Mouse (Mus musculus) T-helper 2 cell (primary cell): Measurements from ENCODE around the gene Lipe.

Source experiments
- in situ Hi-C: fragments of 300-600 bp; cut with MboI, MseI; formaldehyde crosslinking; loops from one replicate; pipeline ENCODE4 v1.15.1; 2025; ENCODE audit warnings: high pct_unique_total_duplicates

Gene Lipe

DNA sequence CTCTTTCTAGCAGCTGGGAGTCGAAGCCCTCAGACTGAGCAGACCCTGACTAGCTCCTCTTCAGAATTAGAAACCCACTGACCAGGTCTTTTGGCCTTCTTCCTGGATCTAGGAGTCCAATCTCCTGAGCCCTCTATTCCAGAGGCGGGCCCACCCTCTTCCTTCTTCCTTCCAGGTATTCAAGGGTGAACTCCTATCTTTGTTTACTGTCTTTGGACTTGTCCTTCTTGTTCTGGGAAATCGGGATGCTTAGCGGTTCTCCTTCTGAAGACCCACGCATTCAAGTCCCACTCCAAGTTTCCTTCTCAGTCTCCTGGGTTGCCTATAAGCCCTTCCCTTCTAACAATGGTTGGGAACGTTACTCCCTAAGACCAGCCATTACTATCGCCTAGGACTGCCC lies 9.6 kb downstream of the Lipe start:
- in situ Hi-C loops = loop anchor here (25.0 kb wide), 1 partner anchor 1948 kb away; the partner anchor contains the start of gene Ltbp4

DNA sequence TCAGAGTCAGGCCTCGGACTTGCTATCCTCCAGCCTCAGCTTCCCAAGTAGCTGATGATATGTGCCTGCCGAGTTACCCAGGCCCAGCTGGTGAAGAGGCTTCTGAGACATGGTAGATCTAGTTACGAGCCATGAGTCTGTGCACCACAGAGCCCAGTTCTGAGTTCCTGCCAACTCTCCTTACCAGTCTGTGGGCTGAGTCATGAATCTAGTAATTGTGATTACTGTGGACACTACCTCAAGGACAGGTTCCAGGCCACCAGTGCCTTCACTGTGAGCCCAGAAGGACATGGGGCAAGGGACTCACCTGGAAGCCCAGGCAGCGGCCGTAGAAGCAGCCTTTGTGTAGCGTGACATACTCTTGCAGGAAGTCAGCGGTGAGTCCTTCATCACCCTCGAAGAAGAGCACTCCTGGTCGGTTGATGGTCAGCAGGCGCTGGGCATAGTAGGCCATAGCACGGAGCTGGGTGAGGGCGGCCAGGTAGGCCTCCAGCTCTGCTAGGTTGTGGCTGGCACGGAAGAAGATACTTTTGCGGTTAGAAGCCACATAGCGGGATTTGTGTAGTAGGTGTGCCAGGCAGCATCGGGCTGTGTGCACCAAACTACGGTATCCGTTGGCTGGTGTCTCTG lies 10.6 kb downstream of the Lipe start:
- in situ Hi-C loops = loop anchor here (25.0 kb wide), 1 partner anchor 1949 kb away; the partner anchor contains the start of gene Ltbp4

DNA sequence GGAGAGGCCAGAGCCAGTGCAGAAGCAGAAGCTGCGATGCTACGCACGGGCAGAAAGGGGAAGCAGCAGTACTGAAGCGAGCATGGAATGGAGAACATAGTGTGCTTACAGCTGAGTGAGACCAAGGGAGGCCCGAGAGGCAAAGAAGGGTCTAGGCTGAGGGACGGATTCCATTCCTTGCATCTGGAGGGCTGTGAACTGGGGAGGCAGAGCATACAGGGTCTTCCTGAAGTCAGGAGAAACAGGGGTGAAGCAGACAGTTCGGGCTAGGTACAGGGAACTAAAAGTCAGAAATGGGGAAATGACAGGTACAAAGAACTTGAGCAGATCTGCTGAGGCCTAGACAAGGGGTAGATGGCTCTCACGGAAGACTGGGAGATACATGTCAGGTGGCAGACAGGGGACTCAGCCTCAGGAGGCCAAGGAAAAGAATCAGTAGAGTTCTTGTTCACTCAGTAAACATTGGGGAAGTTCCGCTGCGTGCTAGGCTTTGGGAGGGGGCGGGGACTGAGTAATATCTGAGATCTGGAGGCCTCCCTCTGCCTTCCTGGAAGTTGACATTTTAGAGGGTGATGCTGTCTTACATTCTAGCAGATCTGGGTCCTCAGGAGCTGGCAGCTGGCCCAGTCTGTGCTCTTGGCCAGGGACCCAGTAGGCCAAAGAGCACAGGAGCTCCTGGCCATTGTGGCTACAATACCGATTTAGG lies 12.5 kb downstream of the Lipe start:
- in situ Hi-C loops = loop anchor here (25.0 kb wide), 1 partner anchor 1951 kb away; the partner anchor contains the start of gene Ltbp4

DNA sequence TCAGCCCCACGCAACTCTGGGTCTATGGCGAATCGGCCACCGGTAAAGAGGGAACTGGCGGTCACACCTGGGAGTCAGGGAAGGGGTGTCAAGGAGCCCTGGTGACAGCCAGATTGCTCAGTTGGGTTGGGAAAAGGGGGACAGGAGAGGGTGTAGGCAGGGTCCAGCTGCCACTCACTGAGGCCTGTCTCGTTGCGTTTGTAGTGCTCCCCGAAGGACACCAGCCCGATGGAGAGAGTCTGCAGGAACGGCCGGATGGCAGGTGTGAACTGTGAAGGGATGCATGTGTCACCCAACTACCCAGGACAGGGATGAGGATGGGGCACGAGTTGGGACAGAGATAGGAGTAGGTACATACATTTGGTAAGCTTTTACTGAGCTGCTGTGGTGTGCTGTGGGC lies 13.3 kb downstream of the Lipe start:
- in situ Hi-C loops = loop anchor here (25.0 kb wide), 1 partner anchor 1952 kb away; the partner anchor contains the start of gene Ltbp4

DNA sequence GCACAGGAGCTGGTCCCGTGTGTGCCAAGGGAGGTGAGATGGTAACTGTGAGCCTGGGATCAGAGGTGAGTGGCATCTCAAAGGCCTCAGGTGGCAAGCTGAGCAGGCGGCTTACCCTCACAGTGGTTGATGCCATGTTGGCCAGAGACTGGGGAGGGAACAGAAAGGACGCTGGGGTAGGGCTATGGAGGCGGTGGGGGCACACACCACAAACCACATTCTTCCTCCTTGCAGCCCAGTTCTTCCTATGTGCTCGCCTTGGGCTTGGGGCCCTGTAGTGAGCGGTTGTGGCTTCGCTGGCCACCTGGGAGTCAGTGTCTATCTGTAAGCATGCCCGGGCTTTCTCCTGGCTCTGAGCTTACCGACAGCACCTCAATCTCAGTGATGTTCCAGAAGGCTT lies 13.7 kb downstream of the Lipe start:
- in situ Hi-C loops = loop anchor here (25.0 kb wide), 1 partner anchor 1952 kb away; the partner anchor contains the start of gene Ltbp4

DNA sequence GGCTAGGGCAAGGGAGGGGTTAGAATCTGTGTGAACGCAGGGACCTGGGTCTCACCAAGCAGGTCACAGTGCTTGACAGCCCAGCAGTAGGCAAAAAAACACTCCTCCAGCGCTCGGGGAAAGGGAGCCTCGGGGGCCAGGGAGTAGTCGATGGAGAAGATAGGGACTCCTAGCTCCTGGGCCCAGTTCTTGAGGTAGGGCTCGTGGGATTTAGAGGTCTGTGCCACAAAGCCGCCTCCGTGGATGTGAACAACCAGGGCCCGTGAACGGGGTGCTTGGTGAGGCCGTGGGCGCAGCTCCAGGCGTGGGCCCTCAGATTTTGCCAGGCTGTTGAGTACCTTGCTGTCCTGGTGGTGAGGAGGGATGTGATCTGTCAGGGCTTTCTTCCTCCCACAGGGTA lies 14.2 kb downstream of the Lipe start:
- in situ Hi-C loops = loop anchor here (25.0 kb wide), 1 partner anchor 1953 kb away; the partner anchor contains the start of gene Ltbp4

DNA sequence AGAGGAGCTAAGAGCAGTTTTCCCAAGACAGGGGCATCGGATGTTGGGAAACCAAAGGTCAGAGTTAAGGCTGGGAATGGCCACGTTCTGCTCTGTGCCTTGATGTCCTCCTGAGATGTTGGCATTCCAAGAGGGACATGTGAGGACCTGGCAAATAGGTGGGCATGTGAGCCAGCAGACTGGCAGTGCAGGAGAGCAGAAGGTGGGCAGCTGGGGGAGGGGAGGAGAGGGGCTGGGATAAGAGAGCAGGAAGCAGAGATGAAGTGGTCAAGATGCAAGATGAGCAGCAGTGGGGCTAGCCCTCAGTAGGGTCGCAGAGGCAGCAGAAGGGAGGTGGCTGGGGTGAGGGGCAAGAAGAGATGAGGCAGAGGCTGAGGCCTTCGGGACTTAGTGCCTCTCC lies 14.6 kb downstream of the Lipe start:
- in situ Hi-C loops = loop anchor here (25.0 kb wide), 1 partner anchor 1953 kb away; the partner anchor contains the start of gene Ltbp4

DNA sequence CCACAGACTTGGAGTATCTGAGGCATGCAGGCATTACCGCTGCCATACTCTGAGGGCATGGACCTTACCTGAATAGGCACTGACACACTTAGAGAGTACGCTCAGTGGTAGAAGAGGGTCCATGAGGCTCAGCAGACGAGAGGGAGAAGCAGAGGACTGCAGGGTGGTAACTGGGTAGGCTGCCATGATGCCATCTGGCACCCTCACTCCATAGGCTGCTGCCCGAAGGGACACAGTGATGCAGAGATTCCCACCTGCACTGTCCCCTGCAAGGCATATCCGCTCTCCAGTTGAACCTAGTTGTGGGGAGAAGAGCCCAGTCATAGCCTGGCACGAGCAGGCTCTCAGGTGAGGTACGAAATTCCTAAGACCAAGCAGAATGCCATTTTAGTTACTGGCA lies 15.1 kb downstream of the Lipe start:
- in situ Hi-C loops = loop anchor here (25.0 kb wide), 1 partner anchor 1954 kb away; the partner anchor contains the start of gene Ltbp4

DNA sequence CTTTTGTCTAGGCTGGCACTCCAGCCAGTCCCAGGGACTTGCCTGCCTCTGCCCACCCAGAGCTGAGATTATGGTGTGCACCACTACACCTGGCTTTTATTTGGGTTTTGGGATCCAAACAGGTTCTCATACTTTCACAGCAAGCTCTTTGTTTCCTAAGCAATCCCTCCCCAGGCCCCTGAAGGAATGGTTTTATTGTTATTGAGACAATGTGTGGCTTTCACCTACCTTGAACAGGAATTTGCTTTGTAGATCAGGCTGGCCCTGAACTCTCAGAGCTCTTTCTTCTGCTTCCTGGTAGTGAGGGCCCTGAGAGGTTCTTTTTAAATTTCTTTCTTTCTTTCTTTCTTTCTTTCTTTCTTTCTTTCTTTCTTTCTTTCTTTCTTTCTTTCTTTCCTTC lies 16.0 kb downstream of the Lipe start:
- in situ Hi-C loops = loop anchor here (25.0 kb wide), 1 partner anchor 1955 kb away; the partner anchor contains the start of gene Ltbp4

DNA sequence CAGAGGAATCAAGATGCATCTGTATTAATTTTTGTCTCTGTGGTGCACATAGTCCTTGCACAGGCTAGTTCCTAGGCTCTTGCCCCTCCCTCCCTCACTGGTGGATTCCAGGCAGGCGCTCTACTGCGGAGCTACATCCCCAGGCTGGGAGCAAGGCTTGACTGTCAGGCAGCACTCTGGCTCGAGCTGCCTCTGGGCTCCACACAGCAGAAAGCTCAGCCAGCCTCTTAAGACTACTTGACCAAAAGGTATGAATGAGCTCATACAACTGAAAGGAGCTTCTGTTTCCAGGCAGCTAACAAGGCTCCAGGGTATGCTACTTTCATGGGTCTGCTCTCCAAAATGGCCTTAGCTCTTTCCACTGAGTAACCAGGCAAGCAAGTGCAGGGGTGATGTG lies 17.2 kb downstream of the Lipe start:
- in situ Hi-C loops = loop anchor here (25.0 kb wide), 1 partner anchor 1956 kb away; the partner anchor contains the start of gene Ltbp4

DNA sequence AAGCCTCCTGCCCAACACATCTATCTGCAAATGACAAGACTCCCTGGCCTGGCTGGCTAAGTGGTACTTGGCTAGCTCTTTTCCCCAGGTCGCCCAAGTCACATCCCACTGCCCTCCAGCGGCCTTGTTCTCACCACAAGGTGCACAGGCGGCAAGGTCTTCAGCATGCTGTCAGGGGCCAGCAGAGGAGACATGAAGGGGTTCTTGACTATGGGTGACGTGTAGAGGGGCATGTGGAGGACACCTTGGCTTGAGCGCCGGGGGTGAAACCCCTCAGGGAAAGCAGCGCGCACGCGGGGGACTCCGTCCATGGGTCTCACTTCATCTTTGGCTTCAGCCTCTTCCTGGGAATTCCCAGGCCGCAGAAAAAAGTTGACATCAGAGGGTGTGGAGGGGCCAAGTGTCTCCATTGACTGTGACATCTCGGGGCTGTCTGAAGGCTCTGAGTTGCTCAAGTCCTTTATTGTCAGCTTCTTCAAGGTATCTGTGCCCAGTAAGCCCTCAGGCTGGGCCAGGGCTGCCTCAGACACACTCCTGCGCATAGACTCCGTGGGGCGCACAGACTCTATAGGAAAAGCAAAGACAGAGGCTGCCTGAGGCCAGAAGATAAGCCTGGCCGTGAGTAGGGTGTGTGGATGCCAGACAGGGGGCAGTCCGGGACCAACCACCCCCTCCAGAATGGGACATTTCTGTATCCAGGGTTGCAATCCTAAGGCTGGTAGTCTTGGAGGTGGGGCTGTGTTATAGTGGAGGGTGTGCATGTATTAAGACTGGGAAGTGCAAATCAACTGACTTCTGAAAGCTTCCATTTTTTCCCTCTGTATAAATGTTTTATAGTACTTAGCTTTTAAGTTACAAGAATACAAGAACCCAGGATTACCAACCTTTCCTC lies 17.9 kb downstream of the Lipe start:
- in situ Hi-C loops = loop anchor here (25.0 kb wide), 1 partner anchor 1957 kb away; the partner anchor contains the start of gene Ltbp4

DNA sequence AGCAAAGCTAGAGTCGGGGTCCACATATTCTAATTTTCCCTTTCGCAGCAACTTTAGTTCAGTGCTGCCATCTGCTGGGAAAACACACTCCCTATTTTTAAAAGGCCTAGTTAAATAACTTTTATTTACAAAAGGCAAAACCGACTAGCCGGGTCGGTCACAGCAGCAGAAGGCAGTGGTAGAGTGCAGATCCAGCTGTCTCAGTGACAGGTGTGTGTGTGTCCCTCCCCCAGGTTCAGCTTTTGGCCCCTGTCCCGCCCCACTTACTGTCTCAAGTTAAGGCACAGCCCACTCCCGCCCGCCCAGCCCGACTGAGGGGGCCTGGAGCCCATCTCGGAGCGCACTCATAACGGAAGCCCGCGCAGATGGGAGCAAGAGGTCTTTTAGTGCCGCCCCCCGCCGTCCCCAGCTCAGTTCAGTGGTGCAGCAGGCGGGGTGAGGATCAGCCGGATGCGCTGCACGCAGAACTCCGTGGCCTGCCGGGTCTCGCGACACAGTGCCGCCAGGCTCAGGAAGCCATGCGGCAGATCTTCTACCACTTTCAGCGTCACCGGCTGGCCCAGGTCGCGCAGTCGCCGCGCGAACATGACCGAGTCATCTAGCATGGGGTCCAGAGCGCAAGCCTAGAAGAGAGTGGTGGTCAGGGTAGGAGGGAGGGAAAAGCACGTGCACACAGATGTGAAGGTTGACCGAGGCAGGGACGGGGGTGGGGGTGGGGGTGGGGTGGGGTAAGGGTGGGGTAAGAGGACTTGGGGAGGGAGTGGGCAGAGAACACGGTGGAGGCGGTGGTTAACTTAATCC lies 18.8 kb downstream of the Lipe start:
- in situ Hi-C loops = loop anchor here (25.0 kb wide), 1 partner anchor 1958 kb away; the partner anchor contains the start of gene Ltbp4

DNA sequence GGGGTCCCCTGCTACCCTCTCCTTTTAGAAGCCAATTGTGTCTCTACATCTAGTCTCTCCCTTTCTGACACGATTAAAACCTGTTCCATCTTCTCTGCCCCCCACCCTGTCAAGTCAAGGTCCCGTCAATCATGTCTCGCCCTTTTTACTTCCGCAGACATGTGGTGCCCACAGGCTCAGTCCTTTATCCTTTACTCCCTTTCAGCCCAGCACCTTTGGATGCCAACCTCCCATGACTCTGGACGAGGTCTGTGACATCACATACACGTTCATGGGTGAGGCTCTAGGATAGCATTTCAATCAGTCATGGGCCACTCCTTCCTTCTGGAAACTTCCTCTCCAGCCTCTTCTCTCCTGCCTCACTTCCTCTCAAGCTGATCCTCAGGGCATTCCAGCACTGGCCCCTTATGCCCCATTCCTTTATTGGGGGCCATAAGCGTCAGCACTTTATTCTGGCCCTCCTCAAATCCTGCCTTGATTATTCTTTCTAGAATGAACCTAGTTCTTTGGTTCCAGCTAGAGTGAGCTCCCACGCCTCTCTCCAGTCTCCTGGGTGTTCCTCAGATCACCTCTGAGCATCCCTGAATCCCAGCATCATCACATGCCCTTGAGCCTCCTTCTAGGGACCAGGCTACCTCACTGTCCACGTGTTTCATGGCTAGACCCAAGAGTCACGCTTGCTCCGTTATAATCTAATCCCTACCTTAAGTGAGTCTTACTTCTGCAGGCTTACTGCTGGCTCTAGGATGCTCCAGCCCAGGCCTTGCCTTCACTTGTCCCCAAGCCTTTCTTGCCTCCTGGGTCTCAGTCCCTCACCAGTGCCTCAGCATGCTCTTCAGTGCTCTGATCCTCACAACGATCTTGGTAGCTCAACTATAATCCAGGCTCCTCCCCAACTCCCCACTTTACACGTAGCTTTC lies 20.1 kb downstream of the Lipe start:
- in situ Hi-C loops = loop anchor here (25.0 kb wide), 1 partner anchor 1959 kb away; the partner anchor contains the start of gene Ltbp4

DNA sequence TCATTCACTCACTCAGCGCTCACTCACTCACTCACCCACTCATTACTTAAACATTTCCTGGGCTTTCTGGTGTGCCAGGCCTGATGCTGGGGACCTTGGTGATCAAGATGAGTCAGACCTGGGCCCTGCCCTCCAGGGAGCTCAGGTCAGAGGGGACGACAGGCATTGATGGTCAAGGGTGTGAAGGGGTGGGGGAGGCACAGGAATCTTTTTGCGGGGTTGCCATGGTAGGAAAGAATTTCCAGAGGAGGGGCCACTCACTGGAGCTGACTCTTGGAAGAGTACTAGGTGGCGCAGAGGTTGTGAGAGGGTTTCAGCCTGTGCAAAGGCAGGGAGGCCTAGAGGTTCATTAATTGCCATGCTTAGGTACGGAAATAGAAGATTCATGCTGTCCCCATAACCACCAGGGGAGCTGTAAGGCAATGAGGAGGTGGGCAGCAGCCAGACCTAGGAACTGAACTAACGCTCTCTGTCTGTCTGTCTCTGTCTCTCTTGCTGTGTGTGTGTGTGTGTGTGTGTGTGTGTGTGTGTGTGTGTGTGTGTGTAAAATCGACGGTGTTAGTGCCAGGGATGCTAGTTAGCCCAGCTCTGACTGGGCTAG lies 21.3 kb downstream of the Lipe start:
- in situ Hi-C loops = loop anchor here (25.0 kb wide), 1 partner anchor 1960 kb away; the partner anchor contains the start of gene Ltbp4

DNA sequence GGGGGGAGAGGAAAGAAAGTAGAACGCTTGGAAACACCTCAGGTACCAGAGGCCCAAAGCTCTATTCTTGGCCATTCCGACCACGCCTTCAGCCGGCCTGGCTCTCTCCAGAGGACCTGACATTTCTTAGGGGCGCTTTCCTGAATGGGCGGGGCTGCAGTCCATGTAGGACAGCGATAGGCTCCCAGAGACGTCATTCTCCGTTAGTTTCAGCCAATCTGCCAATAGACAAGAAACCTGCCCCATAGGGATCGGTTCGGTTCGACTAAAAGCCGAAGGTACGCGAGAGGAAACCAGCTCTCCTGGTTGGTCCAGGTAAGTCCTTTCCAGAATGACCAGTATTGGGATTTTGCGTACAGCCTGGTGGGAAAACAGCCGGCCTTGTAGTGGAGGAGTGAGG lies 22.0 kb downstream of the Lipe start:
- in situ Hi-C loops = loop anchor here (25.0 kb wide), 1 partner anchor 1961 kb away; the partner anchor contains the start of gene Ltbp4

DNA sequence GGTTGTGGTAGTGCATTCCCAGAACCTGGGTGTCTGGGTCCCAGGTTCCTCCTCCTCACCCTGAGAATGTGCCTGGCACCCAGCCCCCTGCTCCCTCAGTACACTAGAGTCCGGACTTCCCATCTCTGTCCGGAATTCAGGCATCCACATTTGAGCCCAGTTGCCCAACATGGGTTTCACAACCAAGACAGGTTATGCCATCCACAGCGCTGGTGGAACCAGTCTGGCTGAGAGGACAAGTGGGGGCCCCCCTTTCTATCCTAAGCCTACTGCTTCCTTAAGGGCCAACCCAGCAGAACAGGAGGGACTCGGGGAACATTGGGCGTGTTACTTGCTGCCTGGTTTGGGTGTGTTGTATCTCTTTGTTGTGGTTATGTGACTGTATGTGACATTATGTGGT lies 26.1 kb downstream of the Lipe start:
- in situ Hi-C loops = no loop called here

DNA sequence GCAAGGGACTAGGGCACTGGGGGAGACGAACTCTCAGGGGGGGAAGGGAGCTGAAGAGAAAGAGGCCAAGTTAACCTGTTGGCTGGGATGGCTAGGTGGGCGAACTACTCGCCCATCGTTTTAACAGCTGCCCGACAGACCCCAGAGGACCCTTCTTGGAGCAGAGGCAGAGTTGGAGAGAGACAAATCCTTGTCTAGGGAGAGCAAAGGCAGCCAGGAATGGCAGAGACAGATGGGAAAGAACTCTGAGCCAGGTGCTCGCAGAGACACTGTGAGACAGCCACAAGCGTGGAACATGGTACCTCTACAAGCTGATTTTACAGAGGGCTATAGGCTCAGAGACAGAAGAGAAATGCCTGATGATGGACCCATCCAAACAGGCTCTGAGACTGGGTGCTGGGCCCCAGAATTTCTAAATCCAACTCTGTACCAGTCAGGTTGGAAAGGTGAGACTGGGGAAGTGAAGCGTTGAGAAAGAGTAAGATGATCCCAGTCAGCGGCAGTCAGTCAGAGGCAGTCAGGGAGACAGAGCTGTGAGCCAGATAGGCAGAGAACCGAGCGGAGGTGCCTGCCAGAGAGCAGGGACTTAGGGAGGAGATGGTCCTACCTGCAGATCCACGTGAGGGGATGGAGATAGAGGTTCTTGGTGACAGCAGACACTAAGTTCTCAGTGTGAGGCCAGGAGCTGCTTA lies 29.3 kb downstream of the Lipe start, which contains the start of gene Cnfn:
Gene Cnfn, minus strand, starts transcription at position 667 of the 692 bp plus-strand sequence.
- in situ Hi-C loops = no loop called here

DNA sequence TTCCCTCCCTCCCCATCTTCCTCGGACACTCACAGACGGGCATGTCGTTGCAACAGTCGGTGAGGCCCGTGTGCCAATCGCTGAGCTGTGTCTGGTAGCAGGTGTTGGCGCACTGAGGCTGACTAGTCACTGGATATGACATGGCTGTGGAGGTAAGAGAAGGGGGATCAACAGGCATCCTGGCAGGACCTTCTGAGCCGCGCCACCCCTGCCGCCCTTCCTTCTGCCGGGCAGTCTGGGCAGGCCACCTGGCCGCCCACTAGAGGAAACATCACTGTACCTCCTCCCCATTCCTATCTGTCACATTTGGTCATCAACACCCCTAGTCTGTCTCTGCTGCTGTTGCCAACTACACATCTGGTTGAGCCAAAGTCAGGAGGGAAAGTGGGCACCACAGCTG lies 30.2 kb downstream of the Lipe start:
- in situ Hi-C loops = no loop called here
